Mouse (Mus musculus): ENCODE data around the gene Slc16a5. TPM values are rescaled to one million over a fixed set of nuclear protein-coding genes. Genes with fewer than 3 reads are reported as not detected.

Slc16a5 gene
- polyA plus RNA-seq, 1 experiment, result 0.10 TPM

GRCm38 (mm10) chr11:115448075-115448474, 14.2 kb upstream of the Slc16a5 start:
- no peak for TF ChIP-seq MYOD1 (IDR thresholded peaks at IDR 0.05; ENCODE audit: control insufficient read depth in 1 of 3, insufficient read length in 2 of 3, low read depth in 2 of 3)
- TF ChIP-seq MAX (IDR thresholded peaks at IDR 0.05; ENCODE audit: low read depth), result no peak
- no peak for TF ChIP-seq REST (IDR thresholded peaks at IDR 0.05; ENCODE audit: insufficient read depth, insufficient read length)
- no peak for TF ChIP-seq TCF12 (IDR thresholded peaks at IDR 0.05; ENCODE audit: insufficient read depth, poor library complexity, severe bottlenecking)
- no peak for TF ChIP-seq POLR2AphosphoS2 (IDR thresholded peaks at IDR 0.05; ENCODE audit: insufficient read length, low read depth)
- no peak for TF ChIP-seq USF1 (IDR thresholded peaks at IDR 0.05; ENCODE audit: low read depth)
- no peak for TF ChIP-seq POLR2A (IDR thresholded peaks at IDR 0.05; ENCODE audit: insufficient read length, low read depth)
- no peak for TF ChIP-seq TCF3 (IDR thresholded peaks at IDR 0.05; ENCODE audit: insufficient read length, low read depth)
- TF ChIP-seq MYOG (IDR thresholded peaks at IDR 0.05; ENCODE audit: control insufficient read depth in 1 of 3, insufficient read depth in 1 of 3, insufficient read length in 2 of 3, low read depth in 2 of 3), result no peak
- no peak for TF ChIP-seq SRF (IDR thresholded peaks at IDR 0.05; ENCODE audit: control insufficient read depth, insufficient read length, low read depth)
- TF ChIP-seq CEBPB (IDR thresholded peaks at IDR 0.05; ENCODE audit: insufficient read depth, poor library complexity, severe bottlenecking), result no peak
- no peak for TF ChIP-seq E2F4 (IDR thresholded peaks at IDR 0.05; ENCODE audit: insufficient read depth)
- no peak overlapping the region for H3ac ChIP-seq (ENCODE audit: control insufficient read depth, insufficient read length)
- H3K4me3 ChIP-seq, result no peak overlapping the region
- peaks cover 19% of the 10 kb centered on the region for H3K27me3 ChIP-seq (ENCODE audit: control insufficient read depth, insufficient read depth, insufficient read length)
- no peak overlapping the region for H3K4me2 ChIP-seq (ENCODE audit: low read depth)
- no peaks in the 10 kb centered on the region for H3K79me2 ChIP-seq (ENCODE audit: control insufficient read depth, insufficient read depth)
- no peaks in the 10 kb centered on the region for H3K36me3 ChIP-seq (ENCODE audit: control insufficient read depth, insufficient read depth)

DNA sequence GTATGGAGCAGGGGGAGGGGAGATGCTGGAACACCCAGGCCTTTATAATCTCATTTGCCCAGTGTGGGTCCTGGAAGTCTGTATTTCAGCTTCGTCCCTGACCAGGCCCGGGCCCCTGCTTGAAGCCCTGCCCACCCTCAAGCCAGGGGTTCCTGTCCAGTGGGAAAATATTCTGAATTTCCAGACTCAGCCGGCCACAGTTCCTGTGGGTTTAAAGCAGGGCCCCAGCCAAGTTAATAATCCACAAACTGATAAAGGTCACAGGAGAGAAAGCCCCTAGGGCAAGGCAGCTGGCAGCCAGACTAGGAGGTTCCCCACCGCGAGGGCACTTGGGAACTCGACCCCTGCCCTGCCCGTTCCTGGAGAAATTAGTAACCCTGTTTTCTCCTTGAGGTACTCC, 13.3 kb upstream of the Slc16a5 start:
- TF ChIP-seq CEBPB (IDR thresholded peaks at IDR 0.05; ENCODE audit: insufficient read depth, poor library complexity, severe bottlenecking) (no peak), E2F4 (IDR thresholded peaks at IDR 0.05; ENCODE audit: insufficient read depth) (no peak), TCF3 (IDR thresholded peaks at IDR 0.05; ENCODE audit: insufficient read length, low read depth) (no peak), TCF12 (IDR thresholded peaks at IDR 0.05; ENCODE audit: insufficient read depth, poor library complexity, severe bottlenecking) (no peak), MYOD1 (IDR thresholded peaks at IDR 0.05; ENCODE audit: control insufficient read depth in 1 of 3, insufficient read length in 2 of 3, low read depth in 2 of 3) (no peak), MAX (IDR thresholded peaks at IDR 0.05; ENCODE audit: low read depth) (no peak), POLR2A (IDR thresholded peaks at IDR 0.05; ENCODE audit: insufficient read length, low read depth) (no peak), USF1 (IDR thresholded peaks at IDR 0.05; ENCODE audit: low read depth) (no peak), MYOG (IDR thresholded peaks at IDR 0.05; ENCODE audit: control insufficient read depth in 1 of 3, insufficient read depth in 1 of 3, insufficient read length in 2 of 3, low read depth in 2 of 3) (no peak), REST (IDR thresholded peaks at IDR 0.05; ENCODE audit: insufficient read depth, insufficient read length) (no peak), POLR2AphosphoS2 (IDR thresholded peaks at IDR 0.05; ENCODE audit: insufficient read length, low read depth) (no peak), SRF (IDR thresholded peaks at IDR 0.05; ENCODE audit: control insufficient read depth, insufficient read length, low read depth) (no peak)
- Histone ChIP-seq H3ac (ENCODE audit: control insufficient read depth, insufficient read length) (no peak overlapping the region), H3K36me3 (ENCODE audit: control insufficient read depth, insufficient read depth) (no peaks in the 10 kb centered on the region), H3K4me2 (ENCODE audit: low read depth) (no peak overlapping the region), H3K4me3 (no peak overlapping the region), H3K79me2 (ENCODE audit: control insufficient read depth, insufficient read depth) (no peaks in the 10 kb centered on the region), H3K27me3 (ENCODE audit: control insufficient read depth, insufficient read depth, insufficient read length) (peaks cover 19% of the 10 kb centered on the region)

GRCm38 (mm10) chr11:115450176-115450575, 12.1 kb upstream of the Slc16a5 start:
- Histone ChIP-seq H3K27me3 (ENCODE audit: control insufficient read depth, insufficient read depth, insufficient read length) (peaks cover 19% of the 10 kb centered on the region), H3K4me2 (ENCODE audit: low read depth) (no peak overlapping the region), H3K4me3 (no peak overlapping the region), H3ac (ENCODE audit: control insufficient read depth, insufficient read length) (no peak overlapping the region), H3K36me3 (ENCODE audit: control insufficient read depth, insufficient read depth) (no peaks in the 10 kb centered on the region), H3K79me2 (ENCODE audit: control insufficient read depth, insufficient read depth) (no peaks in the 10 kb centered on the region)
- TF ChIP-seq CEBPB (IDR thresholded peaks at IDR 0.05; ENCODE audit: insufficient read depth, poor library complexity, severe bottlenecking), result no peak
- no peak for TF ChIP-seq MAX (IDR thresholded peaks at IDR 0.05; ENCODE audit: low read depth)
- TF ChIP-seq E2F4 (IDR thresholded peaks at IDR 0.05; ENCODE audit: insufficient read depth), result no peak
- TF ChIP-seq TCF12 (IDR thresholded peaks at IDR 0.05; ENCODE audit: insufficient read depth, poor library complexity, severe bottlenecking), result no peak
- TF ChIP-seq MYOD1 (IDR thresholded peaks at IDR 0.05; ENCODE audit: control insufficient read depth in 1 of 3, insufficient read length in 2 of 3, low read depth in 2 of 3), result no peak
- TF ChIP-seq POLR2A (IDR thresholded peaks at IDR 0.05; ENCODE audit: insufficient read length, low read depth), result no peak
- no peak for TF ChIP-seq MYOG (IDR thresholded peaks at IDR 0.05; ENCODE audit: control insufficient read depth in 1 of 3, insufficient read depth in 1 of 3, insufficient read length in 2 of 3, low read depth in 2 of 3)
- no peak for TF ChIP-seq SRF (IDR thresholded peaks at IDR 0.05; ENCODE audit: control insufficient read depth, insufficient read length, low read depth)
- TF ChIP-seq TCF3 (IDR thresholded peaks at IDR 0.05; ENCODE audit: insufficient read length, low read depth), result no peak
- TF ChIP-seq POLR2AphosphoS2 (IDR thresholded peaks at IDR 0.05; ENCODE audit: insufficient read length, low read depth), result no peak
- TF ChIP-seq USF1 (IDR thresholded peaks at IDR 0.05; ENCODE audit: low read depth), result no peak
- TF ChIP-seq REST (IDR thresholded peaks at IDR 0.05; ENCODE audit: insufficient read depth, insufficient read length), result no peak

- Histone ChIP-seq H3K4me2 (ENCODE audit: low read depth) (no peak overlapping the region), H3K36me3 (ENCODE audit: control insufficient read depth, insufficient read depth) (no peaks in the 10 kb centered on the region), H3ac (ENCODE audit: control insufficient read depth, insufficient read length) (no peak overlapping the region), H3K27me3 (ENCODE audit: control insufficient read depth, insufficient read depth, insufficient read length) (peaks cover 24% of the 10 kb centered on the region), H3K79me2 (ENCODE audit: control insufficient read depth, insufficient read depth) (no peaks in the 10 kb centered on the region), H3K4me3 (no peak overlapping the region)
- TF ChIP-seq TCF3 (IDR thresholded peaks at IDR 0.05; ENCODE audit: insufficient read length, low read depth) (no peak), POLR2A (IDR thresholded peaks at IDR 0.05; ENCODE audit: insufficient read length, low read depth) (no peak), REST (IDR thresholded peaks at IDR 0.05; ENCODE audit: insufficient read depth, insufficient read length) (no peak), MYOG (IDR thresholded peaks at IDR 0.05; ENCODE audit: control insufficient read depth in 1 of 3, insufficient read depth in 1 of 3, insufficient read length in 2 of 3, low read depth in 2 of 3) (no peak), USF1 (IDR thresholded peaks at IDR 0.05; ENCODE audit: low read depth) (no peak), POLR2AphosphoS2 (IDR thresholded peaks at IDR 0.05; ENCODE audit: insufficient read length, low read depth) (no peak), MAX (IDR thresholded peaks at IDR 0.05; ENCODE audit: low read depth) (no peak), TCF12 (IDR thresholded peaks at IDR 0.05; ENCODE audit: insufficient read depth, poor library complexity, severe bottlenecking) (no peak), CEBPB (IDR thresholded peaks at IDR 0.05; ENCODE audit: insufficient read depth, poor library complexity, severe bottlenecking) (no peak), E2F4 (IDR thresholded peaks at IDR 0.05; ENCODE audit: insufficient read depth) (no peak)
These were observed 10.5 kb upstream of the Slc16a5 start for GRCm38 (mm10) chr11:115451781-115452241.

Measured in myocyte (in vitro differentiated cells).